Mouse (Mus musculus): ENCODE measurements around the gene Ahnak.

GRCm38 (mm10) chr19:8991871-8992735 lies 3.0 kb downstream of the Ahnak start:
- no peak for TF ChIP-seq CTCF (IDR thresholded peaks at IDR 0.05; ENCODE audit: insufficient read depth, low read length)
- TF ChIP-seq POLR2A (IDR thresholded peaks at IDR 0.05; ENCODE audit: borderline replicate concordance, extremely low read depth, low read depth, low read length): no peak

All from lung, adult 2 months (tissue).